Mouse (Mus musculus) intestine, embryonic 16.5 days (tissue): ENCODE measurements around the gene Tubg1. TPM values are rescaled to one million over a fixed set of nuclear protein-coding genes. Genes with fewer than 3 reads are reported as not detected.

ENCODE experiments used
- ATAC-seq: fragments of 200-750 bp; cut with Nextera tagmentation; 2 replicates; pipeline ENCODE4 v1.8.0; 2017; ENCODE audit warnings: moderate TSS enrichment, moderate library complexity
- H3K27ac ChIP-seq: fragments of 300-500 bp; sonication (generic); 2 replicates; pipeline ENCODE4 v1.5.1; 2014; ENCODE audit warnings: mild to moderate bottlenecking, low read length
- H3K27me3 ChIP-seq: fragments of 300-500 bp; sonication (generic); replicated peaks from 2 replicates; pipeline ENCODE4 v1.6.1; 2014; ENCODE audit warnings: low read length, control low read depth, mixed read lengths; ENCODE audit not compliant: control insufficient read depth, insufficient read depth
- H3K36me3 ChIP-seq: fragments of 300-500 bp; sonication (generic); 2 replicates; pipeline ENCODE4 v1.6.1; 2014; ENCODE audit warnings: low read length, control low read depth; ENCODE audit not compliant: control insufficient read depth, insufficient read depth
- H3K4me1 ChIP-seq: fragments of 300-500 bp; sonication (generic); 2 replicates; pipeline ENCODE4 v1.6.1; 2014; ENCODE audit warnings: low read length, control low read depth, mixed read lengths; ENCODE audit not compliant: control insufficient read depth, insufficient read depth
- H3K4me2 ChIP-seq: fragments of 300-500 bp; sonication (generic); 2 replicates; pipeline ENCODE4 v1.6.1; 2014; ENCODE audit warnings: low read depth, low read length, control low read depth
- H3K4me3 ChIP-seq: fragments of 300-500 bp; sonication (generic); 2 replicates; pipeline ENCODE4 v1.5.1; 2014; ENCODE audit warnings: mild to moderate bottlenecking, low read length
- H3K9ac ChIP-seq: fragments of 300-500 bp; sonication (generic); 2 replicates; pipeline ENCODE4 v1.6.1; 2014; ENCODE audit warnings: low read depth, low read length
- H3K9me3 ChIP-seq: fragments of 300-500 bp; sonication (generic); 2 replicates; pipeline ENCODE4 v1.6.1; 2016; ENCODE audit warnings: low read length, control low read depth; ENCODE audit not compliant: control insufficient read depth
- WGBS: fragments of 180-500 bp; shearing (Covaris S2); extraction: QIAGEN DNeasy Blood & Tissue Kit; methylation state at CpG from one replicate; pipeline ENCODE4 v1.1.7; 2014; 5-methylcytosine and 5-hydroxymethylcytosine counted together
- polyA plus RNA-seq: library from polyadenylated mRNA; unstranded; fragments of >200 nt; fragmentation: Nextera tagmentation; extraction: Ambion mirVana; gene quantifications from 2 replicates; pipeline ENCODE4 v1.2.1, GENCODE M21; 2015

Tubg1 gene
- polyA plus RNA-seq, 1 experiment from 2014 or later, result 56.3 TPM

- no peak for ATAC-seq
- 0 out of 2 replicates have a peak, but pooled peaks cover 4% of the 10 kb centered on the region for H3K36me3 ChIP-seq
- 68% methylated on average over 2 of the region's 2 CpGs for WGBS
These were observed 11.4 kb downstream of the Tubg1 start for GRCm38 (mm10) chr11:101131187-101131586.

GRCm38 (mm10) chr11:101131701-101132100, 12.0 kb downstream of the Tubg1 start:
- 0 out of 2 replicates have a peak, but pooled peaks cover under 1% of the 10 kb centered on the region for H3K36me3 ChIP-seq
- no peak for ATAC-seq
- no peak overlapping the region for H3K4me2 ChIP-seq
- no peak overlapping the region for H3K27ac ChIP-seq
- H3K9me3 ChIP-seq, result no peaks in the 10 kb centered on the region; the same call in 1 of the 2 replicates
- no peak overlapping the region for H3K9ac ChIP-seq
- H3K27me3 ChIP-seq, result no peaks in the 10 kb centered on the region
- WGBS, result 86% methylated on average over 6 of the region's 6 CpGs
- no peak overlapping the region for H3K4me3 ChIP-seq
- H3K4me1 ChIP-seq, result peaks cover 3% of the 10 kb centered on the region; the same call in 1 of the 2 replicates

More at GRCm38 (mm10) chr11:101131187-101131586, 11.4 kb downstream of the Tubg1 start:
- H3K9ac ChIP-seq, result no peak overlapping the region
- H3K4me3 ChIP-seq, result no peak overlapping the region
- peaks cover 3% of the 10 kb centered on the region; the same call in 1 of the 2 replicates for H3K4me1 ChIP-seq
- no peaks in the 10 kb centered on the region for H3K27me3 ChIP-seq
- no peak overlapping the region for H3K27ac ChIP-seq
- no peaks in the 10 kb centered on the region; the same call in 1 of the 2 replicates for H3K9me3 ChIP-seq
- no peak overlapping the region for H3K4me2 ChIP-seq

DNA sequence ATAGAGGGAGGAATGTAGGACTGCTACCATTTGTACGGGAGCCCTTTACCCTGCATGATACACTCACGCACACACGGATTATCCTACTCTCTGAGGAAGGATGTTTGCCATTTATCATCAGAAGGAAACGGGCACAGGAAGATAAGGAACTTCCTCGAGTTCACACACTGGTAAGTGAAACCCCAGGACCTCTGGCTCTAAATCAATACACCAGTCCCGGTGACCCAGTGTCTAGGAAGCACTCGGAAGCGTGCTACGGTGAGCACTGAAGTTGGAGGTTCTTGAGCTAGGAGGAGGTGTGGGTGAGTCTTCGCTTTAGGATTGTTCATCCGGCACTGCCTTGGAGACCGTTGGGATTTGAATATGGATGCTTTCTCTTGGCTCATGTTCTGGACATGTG, 13.3 kb downstream of the Tubg1 start:
- Histone ChIP-seq H3K9me3 (no peaks in the 10 kb centered on the region), H3K27ac (no peak overlapping the region), H3K4me1 (peaks cover 3% of the 10 kb centered on the region; the same call in 1 of the 2 replicates), H3K9ac (no peak overlapping the region), H3K4me3 (no peak overlapping the region), H3K36me3 (no peaks in the 10 kb centered on the region), H3K4me2 (no peak overlapping the region), H3K27me3 (no peaks in the 10 kb centered on the region)
- ATAC-seq, result no peak
- WGBS, result 57% methylated on average over 12 of the region's 12 CpGs

DNA sequence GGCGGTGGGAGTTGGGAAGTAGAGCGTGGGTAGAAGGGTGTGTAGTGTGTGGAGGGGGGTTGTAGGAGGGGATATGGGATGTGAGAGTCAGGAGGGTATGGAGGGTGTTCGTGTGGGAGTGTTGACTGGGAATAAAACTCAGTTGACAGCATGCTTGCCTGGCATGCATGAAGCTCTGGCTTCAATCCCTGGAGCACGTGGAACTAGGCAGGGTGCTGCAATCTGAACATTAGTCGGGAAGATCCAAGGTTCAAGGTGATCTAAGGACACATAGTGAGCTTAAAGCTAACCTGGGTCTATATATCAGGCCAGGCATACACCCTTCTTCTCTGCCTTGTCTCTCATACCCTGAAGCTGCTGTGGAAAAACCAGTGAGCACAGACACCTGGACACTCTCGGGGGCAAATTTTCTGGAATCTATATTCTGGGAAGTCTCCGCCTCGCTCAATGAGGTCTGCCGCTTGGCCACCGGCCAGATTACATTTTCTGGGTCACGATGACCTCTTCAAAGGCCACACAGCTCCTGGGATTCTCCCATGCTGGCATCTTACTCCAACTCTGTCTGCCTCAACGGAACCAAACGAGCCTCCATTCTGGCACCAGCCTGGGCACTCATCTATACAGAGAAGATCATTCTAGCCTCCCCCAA, 14.6 kb downstream of the Tubg1 start:
- no peak for ATAC-seq
- Histone ChIP-seq H3K27me3 (no peaks in the 10 kb centered on the region), H3K9me3 (no peaks in the 10 kb centered on the region), H3K36me3 (no peaks in the 10 kb centered on the region), H3K4me1 (peaks cover 10% of the 10 kb centered on the region; the same call in 1 of the 2 replicates), H3K4me2 (no peak overlapping the region), H3K9ac (no peak overlapping the region), H3K4me3 (no peak overlapping the region), H3K27ac (no peak overlapping the region)
- WGBS, result 76% methylated on average over 13 of the region's 13 CpGs

DNA sequence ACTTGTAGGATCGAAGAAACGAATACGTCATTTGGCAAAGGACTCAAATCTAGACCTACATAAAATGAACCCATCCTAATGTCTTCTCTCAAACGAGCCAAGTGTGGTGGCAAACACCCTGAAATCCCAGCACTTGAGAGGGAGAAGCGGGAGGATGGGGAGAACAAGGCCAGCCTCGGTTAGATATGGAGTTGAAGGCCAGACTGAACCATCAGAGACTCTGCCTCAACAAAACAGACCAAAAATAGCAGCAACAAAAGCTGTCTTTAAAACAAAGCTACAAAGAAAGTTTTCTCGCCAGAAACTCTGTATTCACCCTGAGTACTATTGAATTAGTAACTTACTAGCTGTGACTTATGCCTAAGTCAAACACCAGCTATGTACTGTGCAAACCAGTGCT, 17.3 kb downstream of the Tubg1 start:
- H3K9me3 ChIP-seq, result no peaks in the 10 kb centered on the region
- H3K27me3 ChIP-seq, result no peaks in the 10 kb centered on the region
- no peak overlapping the region for H3K27ac ChIP-seq
- H3K4me1 ChIP-seq, result peaks cover 10% of the 10 kb centered on the region; the same call in 1 of the 2 replicates
- no peak overlapping the region for H3K4me2 ChIP-seq
- WGBS, result 77% methylated on average over 7 of the region's 7 CpGs
- H3K36me3 ChIP-seq, result no peaks in the 10 kb centered on the region
- no peak for ATAC-seq
- no peak overlapping the region for H3K9ac ChIP-seq
- no peak overlapping the region for H3K4me3 ChIP-seq

DNA sequence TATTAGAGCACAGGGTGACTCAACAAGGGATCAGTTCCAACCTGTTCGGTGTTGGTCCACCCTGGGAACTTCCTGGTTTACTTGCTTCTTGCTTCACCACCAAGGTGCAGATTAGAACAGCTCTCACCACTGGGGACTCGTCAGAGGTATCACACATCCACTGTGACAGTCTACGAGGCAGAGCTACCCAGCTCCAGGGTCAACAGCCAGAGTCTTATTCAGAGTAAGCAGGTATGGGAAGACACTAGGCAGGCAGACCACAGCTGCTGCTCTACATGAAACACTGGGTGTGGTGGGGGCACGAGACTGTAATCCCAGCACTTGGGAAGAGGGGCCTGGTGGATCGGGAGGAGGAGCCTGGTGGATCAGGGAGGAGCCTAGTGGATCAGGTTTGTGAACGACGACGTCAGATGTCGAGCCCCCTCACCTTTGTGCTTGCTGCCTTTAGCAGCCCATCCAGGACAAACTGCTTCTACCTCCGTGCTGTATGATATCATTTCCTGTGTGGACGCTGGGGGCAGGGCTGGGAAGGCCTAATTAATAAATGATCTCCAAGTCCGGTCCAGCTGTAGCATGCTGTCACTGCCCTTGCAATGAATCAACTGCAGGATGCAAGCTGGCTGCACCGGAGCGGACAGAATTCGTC, 18.9 kb downstream of the Tubg1 start:
- peak overlapping the region; percentile 12; the same call in 1 of the 2 replicates for H3K4me3 ChIP-seq
- no peaks in the 10 kb centered on the region for H3K9me3 ChIP-seq
- H3K27ac ChIP-seq, result no peak overlapping the region
- WGBS, result 25% methylated on average over 15 of the region's 15 CpGs
- no peaks in the 10 kb centered on the region for H3K27me3 ChIP-seq
- peak; percentile 53 for ATAC-seq
- no peaks in the 10 kb centered on the region for H3K36me3 ChIP-seq
- H3K4me1 ChIP-seq, result peaks cover 13% of the 10 kb centered on the region
- peak overlapping the region; percentile 44 for H3K4me2 ChIP-seq
- H3K9ac ChIP-seq, result peak overlapping the region; percentile 15

DNA sequence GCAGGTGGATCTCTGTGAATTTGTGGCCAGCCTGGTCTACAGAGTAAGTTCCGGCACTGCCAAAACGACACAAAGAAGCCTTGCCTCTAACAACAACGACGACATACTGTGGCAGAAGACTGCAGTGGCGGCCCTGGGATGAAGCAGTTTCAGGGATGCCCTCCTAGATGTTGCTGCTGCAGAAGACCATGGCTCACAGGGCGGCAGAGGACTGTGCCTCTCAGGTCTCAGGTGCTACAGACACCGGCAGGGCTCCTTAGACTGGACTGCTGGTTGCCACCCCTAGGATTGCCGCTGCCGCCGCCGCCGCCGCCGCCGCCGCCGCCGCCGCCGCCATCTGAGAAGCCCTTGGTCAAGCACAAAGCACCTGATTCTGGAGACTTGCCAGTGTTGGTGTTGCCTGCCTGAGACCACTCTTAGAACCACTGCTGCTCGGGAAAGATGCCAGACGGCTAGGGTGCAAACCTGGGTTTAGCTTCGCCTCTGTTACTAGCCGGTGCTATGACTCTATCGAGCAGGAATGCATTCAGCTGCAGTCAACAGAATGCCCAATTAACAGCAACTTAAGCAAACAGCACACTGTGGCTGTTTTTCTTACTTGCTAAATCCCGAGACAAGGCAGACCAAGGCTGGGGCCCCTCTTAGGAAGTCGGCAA, 20.6 kb downstream of the Tubg1 start:
- Histone ChIP-seq H3K27me3 (no peaks in the 10 kb centered on the region), H3K9ac (peak overlapping the region; percentile 50), H3K4me1 (peaks cover 17% of the 10 kb centered on the region), H3K4me3 (peak overlapping the region; percentile 35), H3K36me3 (no peaks in the 10 kb centered on the region), H3K4me2 (peak overlapping the region; percentile 63), H3K9me3 (no peaks in the 10 kb centered on the region), H3K27ac (no peak overlapping the region)
- 27% methylated on average over 27 of the region's 27 CpGs for WGBS
- no peak for ATAC-seq

- H3K4me2 ChIP-seq, result no peak overlapping the region
- H3K27ac ChIP-seq, result no peak overlapping the region
- no peaks in the 10 kb centered on the region for H3K9me3 ChIP-seq
- H3K4me3 ChIP-seq, result no peak overlapping the region
- no peak for ATAC-seq
- 83% methylated on average over 8 of the region's 8 CpGs for WGBS
- no peak overlapping the region for H3K9ac ChIP-seq
- H3K36me3 ChIP-seq, result no peaks in the 10 kb centered on the region
- H3K27me3 ChIP-seq, result no peaks in the 10 kb centered on the region
- H3K4me1 ChIP-seq, result peaks cover 17% of the 10 kb centered on the region
These were observed 21.4 kb downstream of the Tubg1 start for GRCm38 (mm10) chr11:101141088-101141487.

DNA sequence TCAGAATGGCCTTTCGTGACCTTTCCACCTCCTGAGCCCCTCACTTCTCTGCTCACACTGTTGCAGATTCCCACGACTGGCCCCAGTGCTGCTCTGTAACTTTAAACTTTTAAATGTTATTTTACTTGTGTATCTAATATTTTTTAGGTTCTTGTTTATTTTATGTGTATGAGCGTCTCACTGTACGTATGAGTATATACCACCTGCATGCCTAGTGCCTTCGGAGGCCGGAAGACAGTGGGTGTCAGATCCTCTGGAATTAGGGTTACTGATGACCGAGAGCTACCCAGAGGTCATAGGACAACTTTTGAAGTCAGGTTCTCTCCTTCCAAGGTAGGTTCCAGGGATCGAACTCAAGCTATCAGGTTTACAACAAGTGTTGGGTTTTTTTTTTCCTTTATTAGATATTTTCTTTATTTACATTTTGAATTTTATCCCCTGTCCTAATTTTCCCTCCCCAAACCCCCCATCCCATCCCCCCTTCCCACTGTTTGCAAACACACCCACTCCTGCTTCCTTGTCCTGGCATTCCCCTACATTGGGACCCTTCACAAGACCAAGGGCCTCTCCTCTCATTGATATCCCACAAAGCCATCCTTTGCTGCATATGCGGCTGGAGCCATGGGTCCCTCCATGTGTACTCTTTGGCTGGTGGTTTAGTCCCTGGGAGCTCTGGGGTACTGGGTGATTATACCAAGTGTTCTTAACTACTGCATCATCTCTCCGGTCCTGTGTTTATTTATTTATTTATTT, 22.7 kb downstream of the Tubg1 start:
- Histone ChIP-seq H3K4me1 (peaks cover 17% of the 10 kb centered on the region), H3K4me3 (no peak overlapping the region), H3K36me3 (no peaks in the 10 kb centered on the region), H3K9ac (no peak overlapping the region), H3K9me3 (no peaks in the 10 kb centered on the region), H3K4me2 (no peak overlapping the region), H3K27ac (no peak overlapping the region), H3K27me3 (no peaks in the 10 kb centered on the region)
- 86% methylated on average over 10 of the region's 10 CpGs for WGBS
- no peak for ATAC-seq
